Mouse (Mus musculus) testis, postnatal 10 days (tissue): ENCODE results near the gene Hira.
"Not testable (repeated sequence)": the region's sequence is repeated elsewhere in the genome, so short reads cannot be mapped to it uniquely, and the experiment has no call there.

ENCODE experiments used
- DNase-seq: peaks from one replicate; pipeline ENCODE4 v3.0.0; 2021; ENCODE audit warnings: low spot score

The Hira gene

GRCm38 (mm10) chr16:18876442-18877308 is at the start of gene Hira, which contains the start of gene Mrpl40:
TSS of gene Hira (plus strand) at chr16:18877037.
TSS of gene Mrpl40 (minus strand) at chr16:18876862.
- DNase-seq = peak; percentile 96

GRCm38 (mm10) chr16:18828630-18829029 is 48.2 kb upstream of the Hira start:
- no peak for DNase-seq

GRCm38 (mm10) chr16:18829102-18829501 is 47.7 kb upstream of the Hira start:
- DNase-seq = no peak

GRCm38 (mm10) chr16:18833486-18833885 is 43.4 kb upstream of the Hira start:
- DNase-seq = no peak

GRCm38 (mm10) chr16:18836073-18836467 is 40.8 kb upstream of the Hira start:
- DNase-seq = no peak

GRCm38 (mm10) chr16:18836468-18837208 is 40.2 kb upstream of the Hira start, which contains the start of the genes 2510002D24Rik and Gm28539:
TSS of gene 2510002D24Rik (plus strand) at chr16:18836578.
TSS of gene Gm28539 (plus strand) at chr16:18836584.
- peak; percentile 92 for DNase-seq

GRCm38 (mm10) chr16:18838346-18838745 is 38.5 kb upstream of the Hira start:
- DNase-seq = no peak

GRCm38 (mm10) chr16:18846301-18846820 is 30.5 kb upstream of the Hira start:
- DNase-seq = no peak

- DNase-seq = not testable (repeated sequence)
Measured at GRCm38 (mm10) chr16:18849521-18850190, 27.2 kb upstream of the Hira start.

GRCm38 (mm10) chr16:18858551-18858950 is 18.3 kb upstream of the Hira start:
- no peak for DNase-seq

- DNase-seq = no peak
Measured at GRCm38 (mm10) chr16:18860186-18860585, 16.7 kb upstream of the Hira start.

GRCm38 (mm10) chr16:18870495-18870894 is 6.3 kb upstream of the Hira start:
- not testable (repeated sequence) for DNase-seq

- no peak for DNase-seq
Measured at GRCm38 (mm10) chr16:18876091-18876441, 771 bp upstream of the Hira start.

GRCm38 (mm10) chr16:18877386-18878090 is 701 bp downstream of the Hira start:
- DNase-seq = peak; percentile 70

- no peak for DNase-seq
Measured at GRCm38 (mm10) chr16:18878091-18878720, 1.4 kb downstream of the Hira start.

GRCm38 (mm10) chr16:18884044-18884443 is 7.2 kb downstream of the Hira start:
- DNase-seq = no peak

GRCm38 (mm10) chr16:18893840-18894372 is 17.1 kb downstream of the Hira start:
- no peak for DNase-seq

GRCm38 (mm10) chr16:18895249-18895648 is 18.4 kb downstream of the Hira start:
- DNase-seq = no peak

- DNase-seq = peak; percentile 55
Measured at GRCm38 (mm10) chr16:18896429-18896828, 19.6 kb downstream of the Hira start.

- no peak for DNase-seq
Measured at GRCm38 (mm10) chr16:18905648-18906047, 28.8 kb downstream of the Hira start.

GRCm38 (mm10) chr16:18916064-18916463 is 39.2 kb downstream of the Hira start:
- no peak for DNase-seq
